Mouse (Mus musculus) cerebellum, postnatal 4 days (tissue): ENCODE measurements at regions not wholly inside any gene's neighbourhood (a gene's known extent, or its start where the extent isn't known, plus 50 kb on each side); places are given as distances from the start of the nearest gene placed in this dataset.
"Not testable (repeated sequence)": the region's sequence is repeated elsewhere in the genome, so short reads cannot be mapped to it uniquely, and the experiment has no call there.

Source experiments
- DNase-seq, 2 experiments: peaks; one replicate each; pipeline ENCODE4 v3.0.0; 2022; ENCODE audit warnings: low spot score in 2 of 2, mixed read lengths in 1 of 2

DNA sequence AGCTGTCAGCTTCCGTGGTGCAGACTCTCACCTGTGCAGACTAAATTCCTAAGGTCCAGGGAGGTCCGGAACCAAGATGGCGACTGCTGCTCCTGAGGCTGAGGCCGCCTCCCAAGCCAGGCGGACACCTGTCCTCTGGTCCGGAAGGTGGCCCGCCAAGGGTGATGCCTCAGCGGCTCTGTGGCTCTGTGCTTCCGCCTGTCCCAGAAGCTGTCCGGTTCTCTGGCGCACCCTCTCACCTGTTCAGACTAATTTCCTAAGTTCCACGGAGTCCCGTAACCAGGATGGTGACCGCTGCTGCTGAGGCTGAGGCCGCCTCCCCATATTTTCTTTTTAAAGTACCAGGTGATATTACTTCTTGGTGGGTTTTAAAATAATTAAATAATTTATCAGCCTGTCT lies 65.4 kb upstream of the B3galnt2 start:
- not testable (repeated sequence) for DNase-seq

DNA sequence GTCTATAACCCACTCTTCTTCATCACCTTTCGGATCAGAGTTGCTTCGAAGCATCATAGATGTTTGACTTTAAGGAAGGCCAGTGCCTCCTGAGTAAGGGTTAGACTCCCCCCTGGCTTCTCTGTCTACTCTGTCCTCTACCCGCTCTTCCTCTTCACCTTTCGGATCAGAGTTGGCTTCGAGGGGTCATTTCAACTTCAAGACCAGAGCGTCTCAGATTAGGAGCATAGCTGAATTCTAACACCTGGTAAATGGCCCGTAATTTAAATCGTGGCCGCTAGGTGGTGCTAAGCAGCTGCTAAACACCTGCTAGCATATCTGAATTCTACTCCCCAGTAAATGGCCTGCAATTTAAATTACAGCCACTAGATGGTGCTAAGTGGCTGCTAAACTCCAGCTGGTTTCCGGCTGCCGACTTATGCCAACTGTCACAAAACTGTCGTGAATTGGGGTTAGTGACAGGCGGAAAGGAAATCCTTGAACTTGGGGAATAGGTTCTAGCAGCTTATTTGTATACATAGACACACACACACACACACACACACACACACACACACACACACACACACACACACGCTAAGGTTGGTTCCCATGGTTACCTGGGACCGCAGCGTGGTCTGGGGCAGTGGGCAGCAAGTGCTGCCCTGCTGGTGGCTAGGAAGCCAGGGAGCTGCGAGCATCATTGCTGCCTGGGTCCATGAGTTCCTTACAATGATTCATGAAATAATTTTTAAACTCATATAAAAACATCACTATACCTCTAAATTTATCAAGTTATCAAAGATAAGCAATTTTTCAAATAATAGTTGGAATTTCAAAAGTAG lies 64.8 kb upstream of the B3galnt2 start:
- DNase-seq, result peak; percentile 87 to 97

DNA sequence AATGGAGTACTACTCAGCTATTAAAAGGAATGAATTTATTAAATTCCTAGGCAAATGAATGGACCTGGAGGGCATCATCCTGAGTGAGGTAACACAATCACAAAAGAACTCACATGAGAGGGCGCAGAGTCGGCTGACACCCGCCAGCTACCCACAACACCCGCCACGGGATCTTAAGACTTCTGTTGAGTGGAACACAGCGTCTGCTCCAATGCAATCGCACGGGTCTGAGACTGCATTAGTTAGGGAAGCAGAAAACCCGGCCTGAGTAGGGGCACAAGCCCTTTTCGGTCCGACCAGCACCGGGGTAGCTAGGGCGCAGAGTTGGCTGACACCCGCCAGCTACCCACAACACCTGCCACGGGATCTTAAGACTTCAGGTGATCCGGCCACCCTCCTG lies 52.1 kb upstream of the B3galnt2 start:
- DNase-seq, result not testable (repeated sequence)
